In genomic region chr5:9627220-9627619, GRCm38 (mm10) we compare ENCODE assay signal across 9 mouse cellular contexts.
A peak's percentile ranks its signal among the peaks of the same experiment; 100 is the strongest.
DNase-seq lines count a peak whose midpoint lies in the region; ATAC-seq and TF ChIP-seq lines count a peak whose summit lies in the region.
"Had no signal": no experiment of that assay in that cellular context is flagged by ENCODE, and none has a peak within 500 bp of the region (broad histone marks: within the 10 kb centered on the region; RNA-seq: fewer than 3 reads in every experiment).

No protein-coding gene starts in this region.

- no peaks in the 10 kb centered on the region for H3K9me3 ChIP-seq in lung, embryonic 14.5 days (ENCODE audit: low read depth, low read length)
- no peaks in the 10 kb centered on the region for H3K9me3 ChIP-seq in heart, embryonic 16.5 days (replicated peaks; ENCODE audit: control insufficient read depth, low read length)
- H3K9me3 ChIP-seq: forebrain, embryonic 12.5 days had no signal

- 0 out of 2 replicates have a peak, but pooled peaks have one; percentile 8 for ATAC-seq in lung, embryonic 14.5 days (ENCODE audit: insufficient read depth)
- ATAC-seq in heart, embryonic 16.5 days (replicated peaks; ENCODE audit: extremely low read depth, insufficient read depth, low FRiP score) = peak; percentile 87

- WGBS in lung, embryonic 14.5 days = 62% methylated on average over 2 of the region's 2 CpGs
- 16% methylated on average over 2 of the region's 2 CpGs for WGBS in heart, embryonic 16.5 days

- H3K4me2 ChIP-seq in lung, embryonic 14.5 days = no peak overlapping the region
- H3K4me2 ChIP-seq in heart, embryonic 16.5 days (ENCODE audit: low read depth, low read length) = no peak overlapping the region
- H3K4me2 ChIP-seq: forebrain, embryonic 12.5 days; liver, embryonic 11.5 days had no signal

- H3K27ac ChIP-seq in lung, embryonic 14.5 days (ENCODE audit: low read depth) = no peak overlapping the region
- H3K27ac ChIP-seq in heart, embryonic 16.5 days (ENCODE audit: low read length) = peak overlapping the region; percentile 61; the same call in 1 of the 2 replicates
- H3K27ac ChIP-seq: forebrain, embryonic 12.5 days had no signal

- no peak overlapping the region for H3K9ac ChIP-seq in lung, embryonic 14.5 days
- no peak overlapping the region for H3K9ac ChIP-seq in heart, embryonic 16.5 days (ENCODE audit: low read length)
- H3K9ac ChIP-seq: forebrain, embryonic 12.5 days had no signal

- no peaks in the 10 kb centered on the region for H3K4me1 ChIP-seq in lung, embryonic 14.5 days (ENCODE audit: insufficient read depth)
- H3K4me1 ChIP-seq in heart, embryonic 16.5 days (ENCODE audit: control insufficient read depth, insufficient read depth, low read length) = peaks cover 7% of the 10 kb centered on the region; the same call in 1 of the 2 replicates

- H3K36me3 ChIP-seq in lung, embryonic 14.5 days (ENCODE audit: insufficient read depth) = no peaks in the 10 kb centered on the region
- H3K36me3 ChIP-seq in heart, embryonic 16.5 days (ENCODE audit: control insufficient read depth, insufficient read depth) = no peaks in the 10 kb centered on the region
- H3K36me3 ChIP-seq: forebrain, embryonic 12.5 days had no signal

- no peak overlapping the region for H3K4me3 ChIP-seq in lung, embryonic 14.5 days (ENCODE audit: low read depth, low read length)
- H3K4me3 ChIP-seq in heart, embryonic 16.5 days (ENCODE audit: low read length) = no peak overlapping the region
- H3K4me3 ChIP-seq: forebrain, embryonic 12.5 days had no signal

- DNase-seq in lung, embryonic 14.5 days = peak; percentile 10
- DNase-seq in lung, postnatal 10 days = no peak
- DNase-seq in cerebellum, adult 18-20 months = peak; percentile 28 to 31
- peak; percentile 52 to 59 for DNase-seq in kidney, postnatal 25 days
- no peak for DNase-seq in frontal cortex, postnatal 14 days (ENCODE audit: low spot score in 2 of 2)
- DNase-seq in spleen, postnatal 4 days (ENCODE audit: low spot score in 2 of 2) = no peak

- no peaks in the 10 kb centered on the region for H3K27me3 ChIP-seq in lung, embryonic 14.5 days (ENCODE audit: insufficient read depth, low read length)
- no peaks in the 10 kb centered on the region for H3K27me3 ChIP-seq in heart, embryonic 16.5 days (ENCODE audit: control insufficient read depth, insufficient read depth, low read length)
- H3K27me3 ChIP-seq: forebrain, embryonic 12.5 days had no signal

- no peak for TF ChIP-seq CTCF in lung, embryonic 14.5 days (IDR thresholded peaks at IDR 0.05; ENCODE audit: low read depth)

Comparison
In these comparisons a context has a peak if more than half of its experiments do, and no peak if none do; other contexts are left out.
1. DNase-seq: peak in lung, embryonic 14.5 days (single experiment), cerebellum, adult 18-20 months (2 of 2) and kidney, postnatal 25 days (2 of 2); none in lung, postnatal 10 days (single experiment), frontal cortex, postnatal 14 days (0 of 2) and spleen, postnatal 4 days (0 of 2).